Mouse (Mus musculus) thymus, adult 18-20 months (tissue): Measurements from ENCODE around the gene Scml4.

Experiments
- DNase-seq, 2 experiments: peaks; one replicate each; pipeline ENCODE4 v3.0.0; 2022; ENCODE audit warnings: mixed read lengths in 2 of 2

Gene Scml4

DNA sequence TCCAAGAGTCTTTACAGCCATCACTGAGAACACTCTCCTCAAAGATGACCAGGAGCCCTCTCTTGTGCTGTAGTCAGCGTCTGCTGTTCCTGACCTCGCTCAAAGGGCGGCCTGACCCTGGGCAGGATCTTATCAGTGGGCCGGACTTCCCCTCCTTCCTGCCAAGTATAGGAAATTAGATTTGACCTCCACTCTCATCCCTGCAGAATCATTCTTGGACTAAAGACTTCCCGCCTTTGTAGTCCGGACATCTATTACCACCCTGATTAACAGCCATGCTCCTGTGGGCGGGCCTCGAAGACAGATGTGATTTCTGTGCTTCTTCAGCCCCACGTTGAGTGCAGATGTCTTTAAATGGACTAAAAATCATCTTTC is 91.9 kb downstream of the Scml4 start:
- DNase-seq: no peak

DNA sequence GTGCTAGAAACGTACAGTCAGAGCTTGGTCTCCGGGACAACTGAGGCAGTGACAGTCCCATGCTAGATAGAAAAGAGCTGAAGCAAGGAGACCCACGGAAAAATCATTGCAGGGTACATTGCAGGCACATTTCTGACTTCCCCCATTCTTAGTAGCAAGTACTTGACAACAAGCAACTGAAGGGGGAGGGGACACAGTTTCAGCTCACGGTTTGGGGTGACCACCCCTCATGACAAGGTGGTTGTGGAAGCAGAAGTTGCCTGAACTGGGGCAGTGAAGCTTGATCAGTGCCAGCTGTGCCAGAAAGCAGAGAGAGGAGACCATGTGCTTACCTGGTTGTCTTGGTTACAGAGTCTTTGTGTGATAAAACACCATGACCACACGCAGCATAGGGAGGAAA is 93.4 kb downstream of the Scml4 start:
- DNase-seq: no peak

DNA sequence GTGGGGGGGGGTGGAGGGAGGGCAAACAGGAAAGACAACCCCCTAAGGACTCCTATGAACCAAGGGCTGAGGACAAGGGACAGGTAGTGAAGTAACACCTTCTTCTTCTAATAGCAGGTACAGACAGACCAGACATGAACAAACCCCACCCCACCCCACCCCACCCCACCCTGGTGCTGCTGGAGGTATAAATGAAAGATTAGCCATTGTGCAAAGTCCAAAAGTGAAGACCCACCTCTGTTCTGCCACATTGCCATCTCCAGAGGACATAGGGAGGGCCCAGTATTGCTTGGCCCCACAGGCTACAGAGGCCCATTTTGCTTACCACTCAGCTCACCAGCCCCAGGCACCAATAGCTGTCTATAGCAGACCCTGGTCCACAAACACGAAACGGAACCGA is 95.0 kb downstream of the Scml4 start:
- DNase-seq: no peak

DNA sequence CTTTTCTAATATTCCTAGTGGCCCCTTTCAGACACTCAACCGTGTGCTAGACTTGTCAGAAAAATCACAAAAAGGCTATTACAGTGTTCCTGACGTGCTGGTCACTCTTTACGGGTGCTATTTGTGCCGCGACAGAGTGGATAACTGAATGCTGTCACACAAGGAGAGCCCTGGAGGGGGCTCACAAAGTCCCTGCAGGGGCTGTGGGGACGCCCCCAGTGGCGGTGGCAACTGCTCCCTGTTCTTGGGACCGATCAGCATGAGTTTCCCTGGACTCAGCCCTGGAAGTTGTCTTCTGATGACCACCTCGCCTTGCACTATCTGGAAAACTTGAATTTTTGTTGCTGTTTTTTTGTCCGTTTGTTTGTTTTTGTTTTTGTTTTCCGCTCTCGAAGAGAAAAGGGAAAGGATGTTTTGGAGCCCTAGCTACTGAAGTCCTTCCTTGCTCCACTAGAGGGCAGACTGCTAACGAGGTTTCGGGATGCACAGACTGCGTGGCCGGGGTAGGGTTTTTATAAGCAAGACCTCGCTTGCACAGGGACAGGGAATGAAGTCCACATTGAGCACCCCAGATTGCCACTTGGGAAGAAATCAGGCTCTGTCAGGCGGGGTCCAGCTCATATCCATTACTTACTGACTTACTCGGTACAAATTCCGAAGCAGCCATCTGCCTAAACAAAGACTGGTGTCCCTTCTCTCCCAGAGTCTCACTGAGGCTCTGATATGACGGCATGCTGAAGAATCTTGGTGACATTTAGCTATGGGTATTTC is 97.9 kb downstream of the Scml4 start:
- no peak for DNase-seq

DNA sequence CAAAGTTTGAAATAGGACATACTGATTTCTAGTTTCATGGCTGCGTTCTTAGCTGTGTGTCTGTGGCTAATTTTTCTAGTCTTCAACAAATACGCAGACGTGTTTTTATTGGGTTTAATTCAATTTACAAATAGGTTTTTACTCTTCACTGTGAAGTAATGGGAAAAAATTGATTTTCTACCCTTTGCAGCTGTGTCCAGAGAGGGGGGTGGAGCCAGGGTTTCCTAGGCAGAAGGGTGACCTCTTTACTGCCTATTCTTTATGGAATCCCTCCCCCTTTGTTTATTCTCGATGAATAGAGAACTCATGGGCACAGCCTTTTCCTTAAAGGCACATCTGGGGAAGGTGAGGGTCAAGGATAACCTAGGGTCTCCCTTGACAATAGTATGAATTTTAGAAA is 98.5 kb downstream of the Scml4 start:
- no peak for DNase-seq

DNA sequence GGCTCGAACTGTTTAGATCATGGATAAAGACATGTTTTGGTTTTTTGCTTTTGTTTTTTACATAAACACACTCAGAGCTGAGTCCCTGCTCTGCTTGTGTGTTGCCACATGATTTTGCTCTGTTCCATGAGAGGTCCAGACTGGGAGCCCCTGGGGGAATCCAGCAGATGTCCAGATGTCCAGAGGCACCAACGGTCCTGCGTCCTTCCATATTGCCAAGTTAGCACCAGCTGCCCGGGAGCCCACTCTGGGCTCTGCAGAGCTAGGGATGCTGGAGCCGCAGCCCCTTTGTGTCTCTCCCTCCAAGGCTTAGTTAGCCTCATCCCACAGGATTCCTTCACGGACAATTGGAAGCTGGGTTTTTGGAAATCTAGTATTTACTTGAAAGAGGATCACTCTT is 101.6 kb downstream of the Scml4 start:
- DNase-seq: no peak

DNA sequence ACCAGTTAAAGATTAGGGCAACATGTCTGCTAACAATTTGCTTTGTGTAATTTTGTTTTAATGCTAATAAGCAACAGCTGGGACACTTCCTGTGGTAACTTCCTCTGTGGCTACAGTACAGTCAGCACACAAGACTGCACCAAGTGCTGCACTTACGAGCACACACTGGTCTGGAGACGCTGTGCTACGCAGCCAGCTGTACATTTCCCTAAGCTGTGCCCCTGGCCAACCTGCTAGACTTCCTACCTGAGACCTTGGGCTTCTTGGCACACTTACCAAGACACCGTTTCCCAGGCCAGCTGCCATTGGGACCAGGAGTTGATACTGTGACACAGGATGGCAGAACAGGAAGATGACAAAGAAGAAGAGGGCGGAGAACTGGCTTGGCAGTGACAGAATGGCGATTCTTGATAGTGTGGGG is 102.0 kb downstream of the Scml4 start:
- no peak for DNase-seq

DNA sequence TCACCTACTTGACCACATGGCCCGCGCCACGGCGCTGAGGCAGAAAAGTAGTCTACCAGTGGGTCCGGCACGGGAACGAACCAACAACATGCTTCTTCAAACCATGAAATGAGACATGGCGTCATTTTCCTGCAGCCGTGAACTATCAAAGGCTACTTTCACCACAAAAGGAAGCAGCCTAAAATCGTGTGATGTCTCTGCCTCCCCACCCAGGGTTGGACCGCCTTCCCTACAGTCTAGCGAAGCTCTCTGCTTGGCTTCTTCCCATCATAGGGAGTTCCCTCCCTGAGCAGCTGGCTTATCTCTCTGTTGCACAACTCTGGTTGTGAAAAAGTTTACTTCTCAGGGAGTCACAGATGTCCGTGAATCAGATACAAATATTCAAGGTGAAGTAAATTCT is 102.5 kb downstream of the Scml4 start:
- no peak for DNase-seq

DNA sequence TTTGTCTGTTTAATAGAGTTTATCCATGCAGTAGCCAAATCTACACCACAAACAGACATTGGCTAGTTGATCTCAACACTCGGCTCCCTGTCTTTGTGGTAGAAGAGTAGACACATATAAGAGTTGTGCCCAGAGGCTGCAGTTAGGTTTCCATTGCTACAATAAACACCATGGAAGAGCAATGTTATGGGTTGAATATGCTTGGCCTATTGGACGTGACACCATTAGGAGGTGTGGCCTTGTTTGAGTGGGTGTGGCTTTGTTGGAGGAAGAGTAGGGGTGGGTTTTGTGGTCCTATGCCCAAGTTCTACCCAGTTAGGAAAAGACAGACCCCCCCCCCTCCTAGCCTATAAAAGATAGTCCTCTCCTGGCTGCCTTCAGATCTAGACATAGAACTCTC is 102.9 kb downstream of the Scml4 start:
- DNase-seq: no peak

DNA sequence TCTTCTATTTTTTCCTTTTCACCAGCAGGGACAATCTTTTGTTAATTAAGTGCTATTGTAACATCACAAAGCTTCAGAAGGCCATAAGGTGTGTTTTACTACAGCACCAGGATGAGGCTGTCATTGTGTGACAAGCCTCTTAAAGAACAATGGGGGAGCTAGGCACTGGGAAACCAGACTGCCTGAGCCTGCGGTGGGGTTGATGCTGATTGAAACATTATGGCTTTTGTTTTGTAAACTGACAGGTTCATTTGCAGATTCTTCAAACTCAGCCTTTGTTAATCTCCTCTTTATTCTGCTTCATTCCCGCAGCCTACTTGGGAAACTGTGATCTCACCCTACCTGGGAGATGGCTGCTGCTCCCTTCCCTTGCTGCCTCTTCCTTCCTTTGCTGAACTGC is 108.2 kb downstream of the Scml4 start:
- DNase-seq: no peak

DNA sequence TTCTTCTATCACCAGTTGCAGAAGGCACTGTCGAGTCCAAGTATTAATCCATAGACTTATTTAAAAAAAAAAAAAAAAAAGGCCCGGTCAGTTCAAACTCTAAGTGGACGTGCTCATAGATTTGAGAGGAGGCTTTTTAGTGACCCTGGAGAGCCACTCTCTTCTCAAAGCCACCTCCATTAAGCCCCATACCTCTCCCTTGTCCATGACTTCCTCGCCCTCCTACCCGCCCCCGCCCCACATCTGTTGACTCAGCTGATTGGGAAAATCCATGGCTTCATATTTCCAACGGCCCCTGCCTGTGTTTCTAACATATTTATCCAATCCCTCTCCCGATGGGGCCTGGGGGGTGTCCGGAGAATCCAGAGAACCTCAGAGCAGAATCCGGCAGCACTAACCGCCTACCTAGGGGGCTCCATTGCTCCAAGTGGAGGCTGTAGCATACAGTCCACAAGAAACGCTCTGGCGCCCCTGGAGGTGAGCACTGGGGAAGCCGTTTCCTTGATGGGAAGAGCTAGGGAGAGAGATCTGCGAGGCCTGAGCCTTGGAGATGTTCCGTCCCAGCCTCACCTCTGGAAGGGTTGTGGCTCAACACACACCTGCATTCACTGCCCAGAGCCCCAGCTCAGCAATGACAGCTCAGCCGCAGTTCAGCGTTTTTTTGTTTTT is 112.5 kb downstream of the Scml4 start:
- DNase-seq: peak; percentile 27 to 39

DNA sequence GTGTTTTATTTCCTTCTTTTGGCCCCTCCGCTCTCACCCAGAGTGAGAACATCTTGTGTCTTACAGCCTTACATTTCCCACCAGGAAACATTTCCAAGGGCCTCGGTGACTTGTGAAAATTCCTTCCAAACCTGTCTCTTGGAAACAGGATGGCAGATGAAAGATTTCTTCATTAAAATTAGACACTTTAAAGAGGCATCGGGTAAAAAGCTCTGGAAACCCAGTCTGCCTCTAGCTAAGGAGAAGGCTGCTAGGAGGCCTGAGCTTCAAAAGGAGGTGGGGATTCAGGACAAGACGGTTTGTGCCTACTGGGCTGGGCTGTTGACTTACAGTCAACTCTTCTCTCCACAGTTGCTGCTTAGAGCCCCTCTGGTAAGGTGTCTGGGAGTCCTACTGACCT is 113.4 kb downstream of the Scml4 start:
- DNase-seq: no peak

DNA sequence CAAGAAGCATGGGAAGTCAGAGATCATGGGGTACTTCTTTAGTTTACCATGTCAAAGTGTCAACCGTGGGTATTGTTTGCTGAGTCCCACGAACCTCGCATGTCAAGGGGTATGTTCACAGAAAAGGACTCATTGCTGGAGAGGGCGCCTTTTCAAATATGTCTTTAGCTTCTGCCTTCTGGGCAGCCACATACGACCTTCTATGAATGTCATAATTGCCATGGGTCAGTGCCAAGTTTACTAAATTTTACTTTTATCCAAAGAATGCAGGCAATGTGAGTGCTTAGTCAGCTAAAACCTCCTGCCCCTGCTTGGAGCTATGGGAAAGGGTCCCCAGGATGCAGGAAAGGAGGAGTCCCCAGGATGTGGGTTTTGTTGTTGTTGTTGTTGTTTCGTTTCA is 116.4 kb downstream of the Scml4 start:
- no peak for DNase-seq

DNA sequence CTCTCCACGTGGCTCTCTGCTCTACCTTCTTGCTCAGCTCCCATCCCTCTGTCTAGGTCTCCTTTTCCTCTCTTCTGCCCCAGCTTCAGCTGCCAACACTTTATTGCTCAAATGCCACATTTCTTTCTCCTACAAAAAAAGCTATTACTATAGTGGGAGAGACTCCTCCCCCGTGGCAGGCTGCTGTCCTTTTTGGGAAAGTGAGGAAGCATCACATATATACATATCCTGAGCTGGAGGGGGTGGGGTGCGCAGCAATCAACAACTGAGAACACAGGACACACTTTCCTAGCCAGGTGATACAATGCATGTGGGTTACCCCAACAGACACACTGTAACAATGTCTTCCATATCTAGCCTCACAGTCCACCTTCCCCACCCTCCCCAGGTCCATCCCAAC is 118.2 kb downstream of the Scml4 start:
- DNase-seq: no peak

DNA sequence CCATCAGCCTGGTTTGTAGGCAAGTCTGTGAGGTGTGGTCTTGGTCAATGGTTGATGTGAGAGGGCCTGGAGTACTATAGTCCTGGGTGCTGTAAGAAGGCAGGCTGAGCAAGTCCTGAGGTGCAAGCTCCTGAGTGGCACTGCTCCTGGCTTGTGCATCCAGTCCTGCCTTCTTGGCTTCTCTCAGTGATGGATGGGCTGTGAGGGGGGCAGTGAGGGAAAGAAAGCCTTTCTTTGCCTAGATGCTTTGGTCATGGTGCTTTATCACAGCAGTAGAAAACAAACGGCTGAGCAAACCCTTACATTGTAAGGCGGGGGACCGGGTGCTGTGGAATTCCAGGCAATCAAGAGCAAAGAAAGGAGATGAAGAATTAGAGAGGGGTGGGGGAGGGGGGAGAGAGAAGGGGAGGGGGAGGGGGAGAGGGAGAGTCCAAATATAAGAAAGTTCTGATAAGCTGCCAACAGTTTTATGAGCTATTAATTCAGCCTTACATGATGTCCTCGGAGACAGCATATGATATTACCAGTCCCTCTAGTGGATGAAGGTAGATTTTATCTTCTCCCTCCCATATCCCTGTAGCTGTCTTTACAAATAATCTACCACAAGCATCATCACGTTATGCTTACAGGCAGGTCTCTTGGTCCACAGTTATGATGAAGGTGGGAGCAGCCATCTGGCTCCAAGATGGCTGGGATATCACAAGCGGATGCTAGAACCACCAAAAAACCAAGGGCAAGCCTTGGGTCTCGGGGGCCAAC is 121.0 kb downstream of the Scml4 start:
- DNase-seq: no peak

DNA sequence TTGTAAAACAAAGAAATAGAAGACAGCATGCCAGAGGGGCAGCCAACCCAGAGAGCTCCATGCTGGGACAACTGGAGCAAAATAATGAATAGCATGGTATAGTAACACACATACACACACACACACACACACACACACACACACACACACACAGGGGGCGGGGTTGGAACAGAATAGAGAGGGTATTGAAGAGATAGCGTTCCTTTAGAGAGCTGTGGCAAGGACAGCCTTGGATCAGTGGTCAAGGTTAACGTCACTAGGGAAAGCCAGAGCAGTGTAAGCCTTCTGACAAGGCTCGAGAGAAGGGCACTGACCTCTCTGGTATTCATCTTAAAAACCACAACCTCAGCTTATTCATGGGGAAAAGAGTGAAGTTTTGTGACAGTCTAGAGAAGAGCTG is 124.7 kb downstream of the Scml4 start:
- no peak for DNase-seq

DNA sequence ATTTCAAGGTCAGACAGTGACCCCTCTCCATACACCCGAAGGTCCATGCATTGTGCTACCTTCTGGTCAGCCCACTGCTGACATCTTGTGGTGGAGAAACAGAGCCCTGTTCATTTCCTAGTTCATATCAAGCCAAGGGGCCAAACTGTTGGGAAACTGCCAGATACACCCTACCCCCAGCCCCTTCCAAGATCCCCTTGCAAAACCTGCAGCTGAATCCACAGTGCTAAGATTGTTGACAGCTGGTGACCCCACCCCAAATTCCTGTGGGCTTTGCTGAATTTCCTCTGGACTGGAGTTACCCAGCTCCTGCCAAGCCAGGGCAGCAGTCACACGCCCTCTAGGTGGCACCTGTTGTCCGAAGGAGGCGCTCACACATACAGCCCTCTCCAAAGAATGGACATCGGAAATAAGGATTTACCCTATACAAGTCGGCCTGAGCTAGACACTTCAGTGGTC is 127.5 kb downstream of the Scml4 start:
- peak in 1 of 2 experiments; percentile 10 for DNase-seq

DNA sequence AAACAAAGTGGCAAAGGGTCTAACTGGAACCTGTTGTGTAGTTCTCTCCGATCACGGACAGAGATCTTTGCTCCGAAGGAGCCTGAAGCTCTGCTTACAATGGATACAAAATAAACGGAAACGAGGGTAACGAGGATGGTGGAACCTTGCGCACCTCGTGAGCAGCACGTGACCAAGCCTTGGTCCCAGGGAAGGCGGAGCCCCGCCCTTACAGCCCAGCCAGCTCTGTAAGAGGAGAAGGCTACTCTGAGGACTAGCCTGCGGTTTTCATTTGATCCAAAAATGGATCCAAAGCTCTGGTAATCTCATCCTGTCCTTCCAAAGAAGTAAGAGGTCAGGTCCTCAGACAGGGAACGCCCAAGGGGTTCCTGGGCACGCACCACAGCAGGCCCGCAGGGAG is 128.5 kb downstream of the Scml4 start:
- no peak for DNase-seq

DNA sequence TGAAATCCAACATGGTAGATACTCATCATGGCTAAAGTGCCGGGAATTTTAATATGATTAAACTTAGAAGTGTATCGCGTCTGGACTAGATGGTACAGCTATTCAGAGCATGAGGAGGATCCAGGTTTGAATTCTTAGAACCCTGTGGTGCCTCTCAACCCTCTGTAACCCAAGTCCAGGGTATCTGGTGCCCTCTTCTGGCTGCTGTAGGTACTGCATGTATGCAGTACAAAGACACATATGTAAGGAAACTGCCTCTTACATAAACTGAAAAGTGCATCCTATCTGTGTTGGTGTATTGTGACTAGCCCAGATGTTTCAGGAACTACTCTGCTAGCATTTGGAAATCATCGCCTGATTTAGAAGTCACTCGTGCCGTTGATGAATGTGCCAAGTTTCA is 129.7 kb downstream of the Scml4 start:
- peak; percentile 14 to 17 for DNase-seq

DNA sequence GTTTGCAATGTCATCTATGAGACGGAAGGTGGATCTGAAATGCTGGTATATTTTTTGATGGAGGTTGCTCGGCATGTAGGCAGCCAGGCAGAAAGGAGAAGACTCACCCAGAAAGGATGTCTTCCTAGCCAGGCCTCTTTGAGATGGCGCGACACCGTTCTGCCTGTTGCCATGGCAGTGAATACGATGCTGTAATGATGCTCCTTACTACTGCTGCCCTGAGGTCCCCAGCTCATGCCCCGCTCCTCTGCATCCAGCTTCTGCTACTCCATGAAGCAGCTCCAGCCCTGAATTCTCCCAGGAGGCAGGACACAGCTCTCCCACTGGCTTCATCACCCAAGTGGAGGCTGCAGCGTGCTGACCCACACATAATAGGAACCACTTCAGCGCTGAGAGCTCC is 130.8 kb downstream of the Scml4 start:
- DNase-seq: no peak

DNA sequence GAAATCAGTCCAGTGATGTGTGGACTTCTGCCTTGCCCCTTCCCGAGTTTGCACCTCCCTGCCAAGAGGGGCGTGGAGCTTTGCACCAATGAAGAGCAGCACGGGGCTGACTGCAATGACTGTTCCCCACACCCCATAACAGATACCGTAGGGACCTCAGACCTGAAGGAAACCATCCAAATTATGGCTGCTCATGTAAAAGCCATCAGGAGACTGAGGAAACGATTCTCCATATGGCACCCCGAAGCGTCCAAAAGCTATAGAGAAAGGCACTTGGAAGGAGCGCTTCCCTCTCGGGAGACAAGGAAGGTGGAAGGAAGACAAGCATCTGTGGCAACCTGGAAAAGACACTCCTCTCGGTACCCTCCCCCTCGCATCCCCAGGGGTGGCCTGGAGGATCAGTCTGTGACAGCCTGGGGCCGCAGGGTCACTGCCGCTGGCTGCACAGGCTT is 134.2 kb downstream of the Scml4 start:
- no peak for DNase-seq

DNA sequence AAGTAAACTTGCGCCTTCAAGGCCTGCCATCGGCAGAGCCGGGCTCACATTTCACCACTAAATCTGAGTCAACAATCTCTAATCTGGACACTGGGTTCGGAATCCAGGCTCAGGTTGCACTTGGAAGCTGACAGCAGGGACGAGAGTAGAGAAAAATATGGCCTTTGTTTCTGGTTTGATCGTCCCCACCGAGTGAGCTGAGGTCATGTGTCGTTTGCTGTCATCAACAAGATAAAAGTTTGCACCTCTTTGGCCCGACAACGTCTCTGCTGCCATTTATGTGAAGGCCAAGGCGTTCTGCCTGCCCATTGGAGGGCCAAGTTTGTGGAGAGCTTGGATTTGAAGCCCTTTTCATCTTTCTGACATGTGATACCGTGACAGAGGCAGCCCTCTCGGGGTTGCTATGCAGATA is 135.3 kb downstream of the Scml4 start:
- DNase-seq: no peak

DNA sequence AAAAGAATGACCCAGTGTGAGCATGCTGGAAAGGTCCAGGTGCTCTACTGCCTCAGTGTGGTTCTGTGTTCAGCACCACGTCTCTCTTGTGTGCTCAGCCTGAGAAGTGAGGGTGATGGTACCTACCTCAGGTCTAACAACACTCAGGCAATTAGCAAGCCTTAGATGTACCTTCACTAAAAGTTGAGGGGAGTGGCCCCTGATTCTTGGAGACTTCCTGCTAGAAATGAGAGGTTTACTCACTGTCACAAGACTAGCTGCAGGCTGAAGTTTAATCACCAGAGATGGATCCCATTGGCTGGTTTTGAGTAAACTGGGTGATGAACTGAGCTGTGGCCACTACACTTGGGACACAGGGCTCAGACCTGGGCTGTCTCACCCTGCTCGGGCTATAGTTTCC is 137.1 kb downstream of the Scml4 start:
- DNase-seq: no peak

DNA sequence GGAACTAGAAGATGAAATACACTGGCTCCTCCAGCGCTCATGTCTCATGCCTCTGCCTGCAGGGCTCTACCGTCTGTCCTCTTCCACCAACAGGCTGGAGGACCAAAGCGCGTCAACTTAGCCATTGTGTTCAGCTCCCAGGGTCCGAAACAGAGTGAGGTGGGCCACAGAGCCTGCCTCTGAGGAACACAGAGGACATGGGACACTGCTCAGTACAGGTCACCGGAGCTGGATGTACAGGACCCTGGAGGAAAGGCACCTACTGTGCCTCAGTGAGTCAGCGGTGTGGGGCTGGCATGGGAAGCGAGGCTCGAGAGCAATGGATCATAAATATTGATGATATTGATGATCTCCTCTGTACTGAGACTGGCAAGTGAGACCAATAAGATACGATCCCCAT is 139.2 kb downstream of the Scml4 start:
- no peak for DNase-seq
